Mouse (Mus musculus) spleen, adult 12 weeks (tissue): ENCODE measurements around the gene Zap70.
"Not testable (repeated sequence)": the region's sequence is repeated elsewhere in the genome, so short reads cannot be mapped to it uniquely, and the experiment has no call there.

Experiments
- DNase-seq: peaks from one replicate; pipeline ENCODE4 v3.0.0; 2022; ENCODE audit warnings: low spot score

Gene Zap70

GRCm38 (mm10) chr1:36772198-36772934, 10.8 kb downstream of the Zap70 start:
- DNase-seq: no peak

GRCm38 (mm10) chr1:36780793-36781192, 19.2 kb downstream of the Zap70 start:
- DNase-seq: no peak

- DNase-seq: no peak
Measured at GRCm38 (mm10) chr1:36782476-36782875, 20.9 kb downstream of the Zap70 start.

- DNase-seq: peak; percentile 57
Measured at GRCm38 (mm10) chr1:36784365-36785134, 23.0 kb downstream of the Zap70 start.

- DNase-seq: no peak
Measured at GRCm38 (mm10) chr1:36785238-36785641, 23.6 kb downstream of the Zap70 start.

GRCm38 (mm10) chr1:36786377-36786776, 24.8 kb downstream of the Zap70 start:
- DNase-seq: no peak

GRCm38 (mm10) chr1:36789416-36789815, 27.8 kb downstream of the Zap70 start:
- no peak for DNase-seq

GRCm38 (mm10) chr1:36796711-36797110, 35.1 kb downstream of the Zap70 start:
- no peak for DNase-seq

- peak; percentile 47 for DNase-seq
Measured at GRCm38 (mm10) chr1:36797481-36797880, 35.9 kb downstream of the Zap70 start.

- DNase-seq: no peak
Measured at GRCm38 (mm10) chr1:36800379-36801011, 38.9 kb downstream of the Zap70 start.

- no peak for DNase-seq
Measured at GRCm38 (mm10) chr1:36804259-36804658, 42.7 kb downstream of the Zap70 start.

GRCm38 (mm10) chr1:36804833-36805232, 43.2 kb downstream of the Zap70 start:
- no peak for DNase-seq

GRCm38 (mm10) chr1:36806181-36806905, 44.7 kb downstream of the Zap70 start:
- no peak for DNase-seq

- DNase-seq: no peak
Measured at GRCm38 (mm10) chr1:36807086-36807485, 45.5 kb downstream of the Zap70 start.

GRCm38 (mm10) chr1:36807782-36808565, 46.4 kb downstream of the Zap70 start:
- DNase-seq: no peak

- no peak for DNase-seq
Measured at GRCm38 (mm10) chr1:36811806-36812205, 50.2 kb downstream of the Zap70 start.

- DNase-seq: no peak
Measured at GRCm38 (mm10) chr1:36813415-36813814, 51.8 kb downstream of the Zap70 start.

- no peak for DNase-seq
Measured at GRCm38 (mm10) chr1:36814271-36814903, 52.8 kb downstream of the Zap70 start.

- DNase-seq: no peak
Measured at GRCm38 (mm10) chr1:36815166-36815565, 53.6 kb downstream of the Zap70 start.

- not testable (repeated sequence) for DNase-seq
Measured at GRCm38 (mm10) chr1:36821918-36822317, 60.3 kb downstream of the Zap70 start.

- no peak for DNase-seq
Measured at GRCm38 (mm10) chr1:36824356-36824755, 62.8 kb downstream of the Zap70 start.
